Mouse (Mus musculus) ES-E14 (cell line): ENCODE data around the gene Dab2.

Experiments
- CHD2 ChIP-seq: IDR thresholded peaks from 2 replicates; pipeline ENCODE4 v1.6.1; 2014; ENCODE audit warnings: mild to moderate bottlenecking, low read depth, low read length, inconsistent platforms
- MAFK ChIP-seq: IDR thresholded peaks from 2 replicates; pipeline ENCODE4 v1.6.1; 2014; ENCODE audit warnings: mild to moderate bottlenecking, low read depth, low read length, inconsistent platforms; ENCODE audit not compliant: insufficient read depth
- ZC3H11A ChIP-seq: IDR thresholded peaks from 2 replicates; pipeline ENCODE4 v1.6.1; 2012; ENCODE audit warnings: low read depth, mild to moderate bottlenecking, inconsistent platforms, low read length, borderline replicate concordance
- ZNF384 ChIP-seq: IDR thresholded peaks from 2 replicates; pipeline ENCODE4 v1.6.1; 2012; ENCODE audit warnings: low read depth, low read length, inconsistent platforms

- TF ChIP-seq ZNF384 (no peak), MAFK (no peak), ZC3H11A (no peak), CHD2 (no peak)
These were observed 4.2 kb downstream of the Dab2 start for GRCm38 (mm10) chr15:6303822-6304221.
